Mouse (Mus musculus): ENCODE results near the gene Il6. TPM values are rescaled to one million over a fixed set of nuclear protein-coding genes. Genes with fewer than 3 reads are reported as not detected.

Gene Il6
- total RNA-seq (2023): not detected

GRCm38 (mm10) chr5:30012726-30013503 lies at the start of gene Il6:
TSS of gene Il6 (plus strand) at chr5:30013114.

Other genes with a start within 250 kb of the Il6 start
- 10.1 TPM for gene Tyms, start 60.5 kb downstream of the Il6 start, total RNA-seq (2023)
- gene Garem2, start 92.0 kb downstream of the Il6 start, total RNA-seq (2023): not detected
- gene 3110082J24Rik, start 93.0 kb downstream of the Il6 start, total RNA-seq (2023): not detected
- 93.5 TPM for gene Hadha, start 142.0 kb downstream of the Il6 start, total RNA-seq (2023)
- gene Hadhb, start 142.1 kb downstream of the Il6 start, total RNA-seq (2023): 130 TPM
- not detected for gene Adgrf3, start 192.6 kb downstream of the Il6 start, total RNA-seq (2023)
- gene Selenoi, start 219.5 kb downstream of the Il6 start, total RNA-seq (2023): 30.0 TPM